Mouse (Mus musculus): ENCODE measurements around the gene Pstpip1. TPM values are rescaled to one million over a fixed set of nuclear protein-coding genes. Genes with fewer than 3 reads are reported as not detected.
A peak's percentile ranks its signal among the peaks of the same experiment; 100 is the strongest.

Pstpip1 gene
- 1.6 and 2.9 TPM in 2 replicates for polyA plus RNA-seq (2015; fragmentation: Nextera tagmentation; extraction: Ambion mirVana)

DNA sequence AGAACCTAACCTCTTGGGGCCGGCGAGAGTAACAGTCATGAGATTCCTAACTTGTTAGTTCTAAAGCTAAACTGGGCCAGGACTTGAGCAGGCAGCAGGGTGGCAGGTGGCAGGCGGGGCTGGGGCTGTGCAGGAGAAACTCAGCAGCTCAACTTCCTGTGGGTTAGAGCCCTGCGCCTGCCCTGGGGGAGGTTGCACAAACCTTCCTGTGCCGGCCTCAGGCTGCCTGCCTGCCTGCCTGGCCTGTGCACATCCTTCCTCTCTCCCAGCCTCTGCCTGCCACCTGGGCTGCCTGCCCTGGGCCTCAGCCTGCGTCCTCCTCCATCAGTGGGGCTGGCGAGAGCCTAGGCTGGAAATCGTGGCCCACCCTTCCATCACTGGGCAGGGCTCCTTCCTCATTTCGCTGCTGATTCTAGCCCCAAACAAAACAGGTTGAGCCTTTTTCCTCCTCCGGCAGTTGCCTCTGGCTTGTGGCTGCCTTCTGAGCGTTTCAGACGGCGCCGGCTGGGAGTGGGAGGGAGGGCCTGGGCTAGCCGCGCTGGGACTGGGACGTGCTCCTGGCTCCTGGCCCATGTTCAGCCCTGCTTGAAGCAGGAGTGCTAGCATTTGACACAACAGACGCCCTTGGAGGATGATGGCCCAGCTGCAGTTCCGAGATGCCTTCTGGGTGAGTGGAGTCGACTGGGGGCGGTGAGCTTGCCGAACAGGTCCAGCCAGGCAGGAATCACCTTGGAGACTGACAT is at the start of gene Pstpip1:
Pstpip1 (plus strand) TSS at position 185 of the 743 bp plus-strand sequence.
- WGBS: 15% methylated on average over 21 of the region's 22 CpGs
- H3K27ac ChIP-seq: peak within 1 kb of the TSS; percentile 95
- H3K9me3 ChIP-seq: no peaks in the 10 kb centered on the region
- peak within 1 kb of the TSS; percentile 11; the same call in 1 of the 2 replicates for H3K4me3 ChIP-seq
- peak; percentile 86 for ATAC-seq (ENCODE audit: borderline replicate concordance, extremely low read depth, low FRiP score, low TSS enrichment)
- no peaks in the 10 kb centered on the region for H3K27me3 ChIP-seq
- H3K4me2 ChIP-seq: peak within 1 kb of the TSS; percentile 48
- no peaks in the 10 kb centered on the region for H3K36me3 ChIP-seq
- H3K4me1 ChIP-seq: peaks cover 18% of the 10 kb centered on the region
- peak within 1 kb of the TSS; percentile 31; the same call in 1 of the 2 replicates for H3K9ac ChIP-seq

DNA sequence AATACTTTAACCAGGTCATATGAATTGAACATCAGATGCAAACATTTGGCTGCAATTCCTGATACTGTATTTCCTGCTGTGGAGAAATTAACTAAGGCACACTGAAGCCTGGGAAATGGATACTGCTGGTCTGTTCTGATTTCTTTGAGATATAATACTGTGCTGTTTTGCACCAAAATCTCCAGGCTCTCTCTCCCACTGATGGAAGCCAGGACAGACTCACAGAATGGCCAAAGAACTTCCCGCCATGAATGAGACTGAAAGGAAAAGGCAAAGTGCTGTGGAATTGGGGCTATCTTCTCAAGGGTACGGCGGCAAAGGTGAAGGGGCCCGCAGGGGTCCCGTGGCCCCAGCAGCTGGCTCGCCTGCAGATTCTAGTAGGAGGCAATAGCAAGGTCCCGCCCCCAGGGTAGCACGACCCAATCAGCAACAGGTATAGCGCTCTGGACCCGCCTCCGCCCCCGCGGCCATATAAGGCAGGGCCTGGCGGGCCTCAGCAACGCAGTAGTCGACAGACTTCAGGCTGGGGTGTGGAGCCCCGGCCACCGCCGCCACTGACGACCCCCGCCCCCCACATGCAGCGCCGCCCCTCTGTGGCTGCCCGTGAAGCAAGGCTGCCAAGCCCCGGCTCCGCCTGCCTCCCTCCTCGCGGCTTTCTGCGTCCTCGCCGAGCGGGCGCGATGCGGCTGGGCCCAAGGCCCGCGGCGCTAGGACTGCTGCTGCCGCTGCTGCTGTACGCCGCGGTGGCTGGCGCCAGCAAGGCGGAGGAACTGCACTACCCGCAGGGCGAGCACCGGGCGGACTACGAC is 48.2 kb upstream of the Pstpip1 start, which contains the start of gene Rcn2:
Rcn2 (plus strand) TSS at position 474 of the 809 bp plus-strand sequence.
- peak; percentile 100 for ATAC-seq (ENCODE audit: borderline replicate concordance, extremely low read depth, low FRiP score, low TSS enrichment)
- H3K27ac ChIP-seq: peak within 1 kb of the TSS; percentile 93
- peak within 1 kb of the TSS; percentile 60 for H3K4me2 ChIP-seq
- H3K4me1 ChIP-seq: peaks cover 14% of the 10 kb centered on the region
- H3K9me3 ChIP-seq: no peaks in the 10 kb centered on the region
- no peaks in the 10 kb centered on the region for H3K27me3 ChIP-seq
- H3K36me3 ChIP-seq: peaks cover 8% of the 10 kb centered on the region; the same call in 1 of the 2 replicates
- peak within 1 kb of the TSS; percentile 74 for H3K4me3 ChIP-seq
- WGBS: under 1% methylated on average over 49 of the region's 49 CpGs
- H3K9ac ChIP-seq: peak within 1 kb of the TSS; percentile 93

GRCm38 (mm10) chr9:56042181-56042621 is 47.6 kb upstream of the Pstpip1 start:
- peak overlapping the region; percentile 74 for H3K4me3 ChIP-seq
- no peak for ATAC-seq (ENCODE audit: borderline replicate concordance, extremely low read depth, low FRiP score, low TSS enrichment)
- no peaks in the 10 kb centered on the region for H3K9me3 ChIP-seq
- peak overlapping the region; percentile 60 for H3K4me2 ChIP-seq
- peaks cover 8% of the 10 kb centered on the region; the same call in 1 of the 2 replicates for H3K36me3 ChIP-seq
- peak overlapping the region; percentile 93 for H3K9ac ChIP-seq
- H3K4me1 ChIP-seq: peaks cover 14% of the 10 kb centered on the region
- 0% methylated on average over 16 of the region's 16 CpGs for WGBS
- H3K27me3 ChIP-seq: no peaks in the 10 kb centered on the region
- H3K27ac ChIP-seq: peak overlapping the region; percentile 93

- 75% methylated on average over 3 of the region's 3 CpGs for WGBS
- ATAC-seq (ENCODE audit: borderline replicate concordance, extremely low read depth, low FRiP score, low TSS enrichment): no peak
- peaks cover 36% of the 10 kb centered on the region for H3K36me3 ChIP-seq
- H3K27me3 ChIP-seq: no peaks in the 10 kb centered on the region
- H3K4me1 ChIP-seq: no peaks in the 10 kb centered on the region
- H3K4me2 ChIP-seq: no peak overlapping the region
- no peak overlapping the region for H3K27ac ChIP-seq
- H3K4me3 ChIP-seq: no peak overlapping the region
- no peak overlapping the region for H3K9ac ChIP-seq
- H3K9me3 ChIP-seq: no peaks in the 10 kb centered on the region
Observed at GRCm38 (mm10) chr9:56053796-56054195, 36.0 kb upstream of the Pstpip1 start.

DNA sequence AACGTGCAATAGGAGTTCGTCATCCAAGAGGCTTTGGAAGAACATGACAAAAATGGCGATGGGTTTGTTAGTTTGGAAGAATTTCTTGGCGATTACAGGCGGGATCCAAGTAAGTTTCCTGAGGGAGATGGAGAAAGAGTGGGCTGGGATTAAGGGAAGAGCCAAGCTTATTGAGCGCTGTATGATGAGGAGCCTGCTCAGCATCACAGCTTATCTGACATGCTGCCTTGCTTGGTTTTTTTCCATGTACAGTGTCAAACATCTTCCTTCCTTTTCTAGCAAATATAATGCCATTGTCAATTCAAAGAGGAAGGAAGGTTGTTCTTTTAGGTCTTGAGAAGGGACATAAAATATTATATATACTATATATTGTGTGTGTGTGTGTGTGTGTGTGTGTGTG is 33.6 kb upstream of the Pstpip1 start:
- no peak overlapping the region for H3K4me2 ChIP-seq
- no peak for ATAC-seq (ENCODE audit: borderline replicate concordance, extremely low read depth, low FRiP score, low TSS enrichment)
- H3K9ac ChIP-seq: no peak overlapping the region
- H3K27ac ChIP-seq: no peak overlapping the region
- H3K4me1 ChIP-seq: no peaks in the 10 kb centered on the region
- no peak overlapping the region for H3K4me3 ChIP-seq
- 88% methylated on average over 6 of the region's 6 CpGs for WGBS
- H3K27me3 ChIP-seq: no peaks in the 10 kb centered on the region
- H3K9me3 ChIP-seq: no peaks in the 10 kb centered on the region
- peaks cover 59% of the 10 kb centered on the region for H3K36me3 ChIP-seq

GRCm38 (mm10) chr9:56062336-56062735 is 27.4 kb upstream of the Pstpip1 start:
- H3K27me3 ChIP-seq: no peaks in the 10 kb centered on the region
- WGBS: 89% methylated on average over 5 of the region's 5 CpGs
- peak; percentile 11; the same call in 1 of the 2 replicates for ATAC-seq (ENCODE audit: borderline replicate concordance, extremely low read depth, low FRiP score, low TSS enrichment)
- no peak overlapping the region for H3K4me2 ChIP-seq
- H3K36me3 ChIP-seq: peaks cover 57% of the 10 kb centered on the region
- H3K9me3 ChIP-seq: no peaks in the 10 kb centered on the region
- H3K9ac ChIP-seq: no peak overlapping the region
- H3K27ac ChIP-seq: no peak overlapping the region
- no peaks in the 10 kb centered on the region for H3K4me1 ChIP-seq
- H3K4me3 ChIP-seq: no peak overlapping the region

- H3K36me3 ChIP-seq: peaks cover 35% of the 10 kb centered on the region
- no peak overlapping the region for H3K27ac ChIP-seq
- 50% methylated on average over 3 of the region's 3 CpGs for WGBS
Observed at GRCm38 (mm10) chr9:56065011-56065410, 24.8 kb upstream of the Pstpip1 start.

GRCm38 (mm10) chr9:56067964-56068363 is 21.8 kb upstream of the Pstpip1 start:
- Histone ChIP-seq H3K4me1 (no peaks in the 10 kb centered on the region), H3K4me2 (no peak overlapping the region), H3K27ac (no peak overlapping the region), H3K4me3 (no peak overlapping the region), H3K27me3 (no peaks in the 10 kb centered on the region), H3K9ac (no peak overlapping the region), H3K9me3 (no peaks in the 10 kb centered on the region), H3K36me3 (peaks cover 13% of the 10 kb centered on the region; the same call in 1 of the 2 replicates)
- 81% methylated on average over 4 of the region's 4 CpGs for WGBS
- no peak for ATAC-seq (ENCODE audit: borderline replicate concordance, extremely low read depth, low FRiP score, low TSS enrichment)

More at GRCm38 (mm10) chr9:56065011-56065410, 24.8 kb upstream of the Pstpip1 start:
- no peak for ATAC-seq (ENCODE audit: borderline replicate concordance, extremely low read depth, low FRiP score, low TSS enrichment)
- Histone ChIP-seq H3K4me3 (no peak overlapping the region), H3K9ac (no peak overlapping the region), H3K4me1 (no peaks in the 10 kb centered on the region), H3K9me3 (no peaks in the 10 kb centered on the region), H3K27me3 (no peaks in the 10 kb centered on the region), H3K4me2 (no peak overlapping the region)

GRCm38 (mm10) chr9:56068630-56069029 is 21.1 kb upstream of the Pstpip1 start:
- H3K9me3 ChIP-seq: no peaks in the 10 kb centered on the region
- H3K4me3 ChIP-seq: no peak overlapping the region
- no peak overlapping the region for H3K9ac ChIP-seq
- ATAC-seq (ENCODE audit: borderline replicate concordance, extremely low read depth, low FRiP score, low TSS enrichment): no peak
- no peak overlapping the region for H3K4me2 ChIP-seq
- peaks cover 10% of the 10 kb centered on the region; the same call in 1 of the 2 replicates for H3K36me3 ChIP-seq
- no peak overlapping the region for H3K27ac ChIP-seq
- 93% methylated on average over 1 of the region's 1 CpGs for WGBS
- H3K4me1 ChIP-seq: no peaks in the 10 kb centered on the region
- H3K27me3 ChIP-seq: no peaks in the 10 kb centered on the region

GRCm38 (mm10) chr9:56072861-56073260 is 16.9 kb upstream of the Pstpip1 start:
- Histone ChIP-seq H3K27ac (no peak overlapping the region), H3K27me3 (no peaks in the 10 kb centered on the region), H3K4me1 (peaks cover 17% of the 10 kb centered on the region), H3K9me3 (no peaks in the 10 kb centered on the region), H3K4me3 (no peak overlapping the region), H3K9ac (no peak overlapping the region), H3K4me2 (no peak overlapping the region), H3K36me3 (peaks cover 3% of the 10 kb centered on the region; the same call in 1 of the 2 replicates)
- WGBS: 38% methylated on average over 2 of the region's 2 CpGs
- no peak for ATAC-seq (ENCODE audit: borderline replicate concordance, extremely low read depth, low FRiP score, low TSS enrichment)

GRCm38 (mm10) chr9:56074863-56075262 is 14.9 kb upstream of the Pstpip1 start:
- Histone ChIP-seq H3K4me3 (no peak overlapping the region), H3K4me1 (peaks cover 17% of the 10 kb centered on the region), H3K9ac (no peak overlapping the region), H3K9me3 (no peaks in the 10 kb centered on the region), H3K36me3 (peaks cover 3% of the 10 kb centered on the region; the same call in 1 of the 2 replicates), H3K27me3 (no peaks in the 10 kb centered on the region), H3K27ac (no peak overlapping the region), H3K4me2 (no peak overlapping the region)
- ATAC-seq (ENCODE audit: borderline replicate concordance, extremely low read depth, low FRiP score, low TSS enrichment): 0 out of 2 replicates have a peak, but pooled peaks have one; percentile 21
- 79% methylated on average over 12 of the region's 12 CpGs for WGBS
